Comparison of ENCODE assay signal across 8 mouse cellular contexts in the genomic region with DNA sequence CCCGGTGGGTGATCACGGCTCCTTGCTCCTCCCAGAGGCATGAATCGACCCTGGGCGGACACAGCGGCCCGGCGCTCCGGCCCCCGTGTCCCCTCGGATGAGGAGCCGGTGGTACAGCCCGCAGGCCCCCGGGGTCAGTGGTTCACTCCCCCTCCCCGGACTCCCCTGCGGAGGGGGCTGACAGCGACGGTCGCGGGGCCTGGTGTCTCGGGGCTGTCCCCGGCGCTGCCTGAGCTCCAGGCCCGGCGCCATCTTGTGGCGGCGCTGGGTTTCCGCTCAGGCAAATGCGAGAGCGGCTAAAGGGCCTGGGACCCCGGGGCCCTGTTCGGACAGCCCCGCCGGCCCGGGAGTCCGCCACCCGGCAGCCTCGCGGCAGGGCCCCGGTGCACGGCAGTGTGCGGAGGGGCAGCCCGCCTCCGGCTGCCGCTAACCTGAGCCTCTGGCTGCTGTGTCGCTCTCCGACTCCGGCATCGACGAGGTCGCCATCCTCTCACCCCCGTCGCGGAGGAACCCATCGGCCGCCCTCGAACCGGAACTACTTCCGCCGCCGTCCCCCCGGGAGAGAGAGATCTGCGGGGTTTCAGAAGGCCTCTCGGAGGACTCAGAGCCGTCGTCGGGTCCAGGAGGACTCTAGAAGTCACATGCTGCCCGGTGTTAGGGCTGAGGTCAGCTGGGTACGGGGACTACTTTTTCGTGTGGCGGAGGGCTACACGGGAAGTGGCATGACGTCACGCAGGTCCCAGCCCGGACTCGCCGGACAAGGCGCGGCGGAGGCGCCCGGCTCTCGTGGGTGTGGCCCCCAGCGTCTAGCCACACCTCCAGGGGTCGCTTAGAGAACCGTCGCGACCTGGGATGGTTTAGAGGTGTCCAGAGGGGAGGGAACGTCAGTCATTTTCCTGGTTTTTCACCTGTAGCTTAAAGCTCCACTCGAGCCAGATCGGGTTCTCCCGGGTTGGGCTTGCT. TPM values are rescaled to one million over a fixed set of nuclear protein-coding genes. Genes with fewer than 3 reads are reported as not detected.
DNase-seq lines count a peak whose midpoint lies in the region; ATAC-seq lines count a peak whose summit lies in the region.

A gene (minus strand): TSS at position 672 of the 963 bp plus-strand sequence.

- H3K4me1 ChIP-seq in hindbrain, embryonic 15.5 days (replicated peaks): peaks cover 24% of the 10 kb centered on the region

- peak; percentile 84 for ATAC-seq in hindbrain, embryonic 15.5 days (ENCODE audit: low FRiP score, low read depth)

- H3K9ac ChIP-seq in hindbrain, embryonic 15.5 days: peak within 1 kb of the TSS; percentile 91

- no peaks in the 10 kb centered on the region for H3K9me3 ChIP-seq in hindbrain, embryonic 15.5 days

- under 1% methylated on average over 76 of the region's 91 CpGs for WGBS in hindbrain, embryonic 15.5 days

- H3K4me2 ChIP-seq in hindbrain, embryonic 15.5 days: peak within 1 kb of the TSS; percentile 93

- H3K4me3 ChIP-seq in hindbrain, embryonic 15.5 days: peak within 1 kb of the TSS; percentile 91

- H3K27ac ChIP-seq in hindbrain, embryonic 15.5 days (replicated peaks): peak within 1 kb of the TSS; percentile 100

- no peaks in the 10 kb centered on the region for H3K27me3 ChIP-seq in hindbrain, embryonic 15.5 days

- peaks cover 27% of the 10 kb centered on the region for H3K36me3 ChIP-seq in hindbrain, embryonic 15.5 days

- peak; percentile 96 for DNase-seq in R1 (ENCODE audit: low read depth, low spot score)
- DNase-seq in cerebellum, postnatal 25 days: peak; percentile 96 to 97
- DNase-seq in frontal cortex, postnatal 36 days (ENCODE audit: low spot score in 2 of 2): peak; percentile 92
- peak; percentile 89 for DNase-seq in left cerebral cortex, adult 11 months (ENCODE audit: low spot score)
- peak; percentile 95 to 97 for DNase-seq in lung, postnatal 4 days
- peak; percentile 93 for DNase-seq in retina, postnatal 7 days (ENCODE audit: low read depth, low spot score)
- DNase-seq in urinary bladder, adult 2 months (ENCODE audit: low spot score): peak; percentile 99

RNA-seq across cellular contexts. Expression of the gene that starts here (rescaled TPM):
- 13.7 and 18.3 TPM in 2 replicates for polyA plus RNA-seq in hindbrain, embryonic 15.5 days (2015; fragmentation: Nextera tagmentation; extraction: Ambion mirVana)
- 15.6 and 16.3 TPM in 2 replicates for polyA plus RNA-seq in urinary bladder, adult 2 months (2012; rRNA removed)

Comparison
In these comparisons a context has a peak if more than half of its experiments do, and no peak if none do; other contexts are left out.
1. Peak in every context shown above with its lines: DNase-seq, ATAC-seq, H3K4me3 ChIP-seq and H3K27ac ChIP-seq.